Mouse (Mus musculus) T-helper 17 cell (primary cell): ENCODE data around the gene Mageb1.

ENCODE experiments used
- in situ Hi-C, 2 experiments: fragments of 300-600 bp; cut with MboI, MseI; formaldehyde crosslinking; loops; 1 replicate in 1 of 2; 2 replicates in 1 of 2; pipeline ENCODE4 v1.15.1; 2025; ENCODE audit warnings: high pct_unique_total_duplicates in 2 of 2

Mageb1 gene

GRCm38 (mm10) chrX:92016233-92016632, at the start of gene Mageb1:
Gene Mageb1 (minus strand): TSS chrX:92016333.
- in situ Hi-C loops: loop anchor here (5.0 kb wide), 1 partner anchor 689 kb away; no protein-coding TSS in a partner anchor
